Mouse (Mus musculus) stomach, embryonic 15.5 days (tissue): ENCODE results near the gene Mmachc. TPM values are rescaled to one million over a fixed set of nuclear protein-coding genes. Genes with fewer than 3 reads are reported as not detected.

Experiments
- ATAC-seq: fragments of 200-750 bp; cut with Nextera tagmentation; 2 replicates; pipeline ENCODE4 v1.8.0; 2017; ENCODE audit warnings: low read depth, moderate number of reproducible peaks, moderate TSS enrichment; ENCODE audit not compliant: insufficient read depth, low FRiP score
- H3K27ac ChIP-seq: fragments of 300-500 bp; sonication (generic); 2 replicates; pipeline ENCODE4 v1.5.1; 2015; ENCODE audit warnings: mild to moderate bottlenecking, inconsistent platforms
- H3K27me3 ChIP-seq: fragments of 300-500 bp; sonication (generic); replicated peaks from 2 replicates; pipeline ENCODE4 v1.6.1; 2015; ENCODE audit warnings: inconsistent platforms
- H3K36me3 ChIP-seq: fragments of 300-500 bp; sonication (generic); 2 replicates; pipeline ENCODE4 v1.6.1; 2015; ENCODE audit warnings: inconsistent platforms
- H3K4me1 ChIP-seq: fragments of 300-500 bp; sonication (generic); 2 replicates; pipeline ENCODE4 v1.6.1; 2015; ENCODE audit warnings: inconsistent platforms
- H3K4me2 ChIP-seq: fragments of 300-500 bp; sonication (generic); 2 replicates; pipeline ENCODE4 v1.6.1; 2015; ENCODE audit warnings: mild to moderate bottlenecking, inconsistent platforms
- H3K4me3 ChIP-seq: fragments of 300-500 bp; sonication (generic); replicated peaks from 2 replicates; pipeline ENCODE4 v1.5.1; 2015; ENCODE audit warnings: inconsistent platforms
- H3K9ac ChIP-seq: fragments of 300-500 bp; sonication (generic); 2 replicates; pipeline ENCODE4 v1.6.1; 2015; ENCODE audit warnings: inconsistent platforms
- H3K9me3 ChIP-seq: fragments of 300-500 bp; sonication (generic); 2 replicates; pipeline ENCODE4 v1.6.1; 2016; ENCODE audit warnings: inconsistent platforms
- WGBS: fragments of 180-500 bp; shearing (Covaris S2); methylation state at CpG from one replicate; pipeline ENCODE4 v1.1.7; 2015; 5-methylcytosine and 5-hydroxymethylcytosine counted together
- polyA plus RNA-seq: library from polyadenylated mRNA; unstranded; fragments of >200 nt; fragmentation: Nextera tagmentation; extraction: Ambion mirVana; gene quantifications from 2 replicates; pipeline ENCODE4 v1.2.1, GENCODE M21; 2015

Mmachc gene
- polyA plus RNA-seq, 1 experiment from 2014 or later, result 23.5 TPM

DNA sequence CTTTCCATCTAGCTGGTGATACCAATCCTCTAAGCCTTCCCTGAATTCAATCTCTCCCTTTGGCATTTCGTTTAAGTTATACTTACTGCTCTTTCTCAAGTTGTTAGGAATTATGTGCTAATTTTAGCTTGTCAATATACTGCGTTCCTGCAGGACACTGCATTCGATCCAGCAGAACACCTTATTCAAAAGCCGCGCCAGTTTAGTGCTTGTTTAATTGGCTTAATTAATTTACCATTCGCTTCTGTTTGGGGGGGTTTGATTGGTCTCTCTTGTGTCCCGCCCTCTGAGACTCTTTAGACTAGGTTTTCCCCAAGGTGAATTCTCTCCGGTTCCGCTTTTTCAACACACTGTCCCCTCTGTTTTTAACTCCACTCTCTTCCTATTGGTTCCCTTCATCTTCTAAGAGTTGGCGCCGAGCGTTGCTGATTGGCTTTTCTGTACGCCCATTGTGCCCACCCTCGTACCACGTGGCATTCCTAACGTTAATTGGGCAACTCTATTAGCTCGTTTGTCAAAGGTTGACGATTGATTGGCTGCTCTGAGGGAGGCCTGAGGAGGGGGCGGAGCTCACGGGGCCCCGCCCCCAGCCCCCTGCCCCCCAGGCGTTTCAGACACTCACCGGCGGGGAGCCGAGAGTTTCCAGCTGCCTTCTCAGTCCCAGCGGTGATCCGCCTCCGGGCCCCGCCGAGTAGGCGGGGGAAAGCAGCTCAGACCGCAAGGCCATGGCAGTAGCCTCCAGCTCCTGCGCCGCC lies 12.3 kb upstream of the Mmachc start, which contains the start of gene Tesk2:
Tesk2 (plus strand) TSS at position 606 of the 755 bp plus-strand sequence.
- Histone ChIP-seq H3K36me3 (no peaks in the 10 kb centered on the region), H3K4me1 (peaks cover 14% of the 10 kb centered on the region), H3K9ac (peak within 1 kb of the TSS; percentile 66), H3K4me2 (peak within 1 kb of the TSS; percentile 76), H3K27ac (peak within 1 kb of the TSS; percentile 81), H3K9me3 (no peaks in the 10 kb centered on the region), H3K27me3 (no peaks in the 10 kb centered on the region), H3K4me3 (peak within 1 kb of the TSS; percentile 68)
- ATAC-seq, result peak; percentile 97
- WGBS, result under 1% methylated on average over 34 of the region's 34 CpGs

DNA sequence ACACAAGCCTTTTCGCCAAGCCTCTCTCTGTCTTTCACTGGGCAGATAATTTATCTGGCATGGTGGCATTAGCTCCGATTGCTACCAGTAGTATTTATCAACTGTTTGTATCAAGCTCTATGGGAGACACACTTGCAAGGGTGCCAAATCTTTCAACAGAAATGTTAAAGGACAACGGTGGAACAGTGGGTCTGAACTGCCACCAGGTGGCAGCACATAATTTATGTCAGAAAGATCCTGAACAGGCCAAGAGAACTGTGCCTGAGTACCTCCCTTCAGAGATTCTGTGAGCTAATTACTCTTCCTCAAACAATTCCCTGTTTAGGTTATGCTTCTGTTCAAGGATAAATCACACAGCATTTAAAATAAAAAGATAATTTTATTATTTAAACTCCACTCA lies 11.2 kb upstream of the Mmachc start:
- Histone ChIP-seq H3K4me2 (no peak overlapping the region), H3K9ac (no peak overlapping the region), H3K4me1 (peaks cover 14% of the 10 kb centered on the region), H3K9me3 (no peaks in the 10 kb centered on the region), H3K36me3 (no peaks in the 10 kb centered on the region), H3K27ac (no peak overlapping the region), H3K4me3 (no peak overlapping the region), H3K27me3 (no peaks in the 10 kb centered on the region)
- WGBS, result 18% methylated on average over 3 of the region's 3 CpGs
- ATAC-seq, result no peak

DNA sequence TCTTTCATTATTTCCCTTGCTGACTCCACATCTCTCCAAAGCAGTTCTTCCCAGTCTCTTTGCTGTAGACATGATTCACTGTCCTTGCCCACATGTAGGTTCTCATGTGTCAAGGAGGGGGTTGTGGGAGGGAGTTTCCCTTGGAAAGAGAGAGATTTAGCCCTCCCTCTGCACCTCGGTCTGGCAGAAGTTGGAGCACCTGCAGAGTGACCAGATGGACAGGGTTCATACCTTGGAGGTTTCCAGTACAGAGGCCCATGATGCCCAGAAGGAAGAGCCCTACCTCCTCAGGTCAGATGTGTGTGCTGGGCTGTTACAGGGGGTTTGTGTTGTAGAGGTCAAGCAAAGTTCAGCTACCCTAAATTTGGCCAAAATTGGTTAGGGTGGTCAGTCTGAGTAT lies 4.3 kb upstream of the Mmachc start:
- Histone ChIP-seq H3K27me3 (no peaks in the 10 kb centered on the region), H3K4me2 (no peak overlapping the region), H3K36me3 (no peaks in the 10 kb centered on the region), H3K27ac (no peak overlapping the region), H3K9me3 (no peaks in the 10 kb centered on the region), H3K4me3 (no peak overlapping the region), H3K9ac (no peak overlapping the region), H3K4me1 (peaks cover 4% of the 10 kb centered on the region; the same call in 1 of the 2 replicates)
- 73% methylated on average over 1 of the region's 1 CpGs for whole genome bisulfite sequencing
- ATAC-seq, result no peak

DNA sequence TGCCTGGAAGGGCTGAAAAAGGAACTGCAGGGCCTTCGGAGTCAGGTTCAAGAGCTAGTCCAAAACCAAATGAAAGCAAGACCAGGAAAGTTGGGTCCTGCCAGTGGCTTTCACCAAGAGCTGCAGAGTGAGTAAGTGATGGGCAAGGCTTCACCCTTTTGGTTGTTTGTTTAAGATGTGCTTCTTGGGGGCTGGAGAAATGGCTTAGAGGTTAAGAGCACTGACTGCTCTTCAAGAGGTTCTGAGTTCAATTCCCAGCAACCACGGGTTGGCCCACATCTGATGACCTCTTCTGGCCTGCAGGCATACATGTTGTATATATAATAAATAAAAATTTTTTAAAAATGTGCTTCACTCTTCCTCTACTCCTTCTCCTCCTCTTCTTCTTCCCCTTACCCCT lies 1.9 kb upstream of the Mmachc start:
- Histone ChIP-seq H3K4me3 (no peak overlapping the region), H3K4me1 (peaks cover 4% of the 10 kb centered on the region; the same call in 1 of the 2 replicates), H3K36me3 (no peaks in the 10 kb centered on the region), H3K4me2 (no peak overlapping the region), H3K9ac (no peak overlapping the region), H3K27ac (no peak overlapping the region), H3K9me3 (no peaks in the 10 kb centered on the region), H3K27me3 (no peaks in the 10 kb centered on the region)
- 92% methylated on average over 2 of the region's 2 CpGs for WGBS
- no peak for ATAC-seq

DNA sequence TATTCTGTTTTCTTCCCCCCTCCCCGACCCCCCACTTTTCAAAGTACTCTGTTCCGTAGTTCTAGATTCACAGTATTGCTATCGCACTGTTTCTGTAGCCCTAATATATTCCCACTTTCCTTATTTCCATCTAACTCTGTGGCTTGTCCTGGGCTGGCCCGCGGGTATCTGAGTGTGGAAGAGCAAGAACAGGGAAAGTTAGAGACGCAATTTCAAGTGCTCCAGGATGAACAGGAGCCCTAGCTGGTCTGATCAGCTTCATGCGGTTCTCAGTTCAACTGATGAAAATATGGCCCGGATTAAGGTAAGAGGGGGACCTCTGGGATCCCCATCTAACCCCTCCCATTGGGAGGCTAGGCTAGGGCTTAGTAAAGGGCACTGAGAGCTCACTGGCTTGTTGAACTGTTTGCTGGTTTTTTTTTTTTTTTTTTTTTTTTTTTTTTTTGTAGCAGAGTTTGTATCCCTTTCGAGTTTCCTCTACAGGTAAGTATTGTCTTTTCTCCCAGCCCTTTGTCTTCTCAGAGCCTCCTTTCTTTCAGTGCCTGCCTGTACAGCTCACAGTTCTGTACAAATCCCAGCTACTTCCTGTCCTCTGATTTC lies 685 bp upstream of the Mmachc start:
- H3K27ac ChIP-seq, result no peak overlapping the region
- ATAC-seq, result no peak; the same call in 1 of the 2 replicates
- peak overlapping the region; percentile 67 for H3K4me2 ChIP-seq
- WGBS, result 4% methylated on average over 9 of the region's 9 CpGs
- H3K4me1 ChIP-seq, result peaks cover 4% of the 10 kb centered on the region; the same call in 1 of the 2 replicates
- no peaks in the 10 kb centered on the region for H3K27me3 ChIP-seq
- no peaks in the 10 kb centered on the region for H3K9me3 ChIP-seq
- peak overlapping the region; percentile 27 for H3K9ac ChIP-seq
- peak overlapping the region; percentile 71 for H3K4me3 ChIP-seq
- no peaks in the 10 kb centered on the region for H3K36me3 ChIP-seq

DNA sequence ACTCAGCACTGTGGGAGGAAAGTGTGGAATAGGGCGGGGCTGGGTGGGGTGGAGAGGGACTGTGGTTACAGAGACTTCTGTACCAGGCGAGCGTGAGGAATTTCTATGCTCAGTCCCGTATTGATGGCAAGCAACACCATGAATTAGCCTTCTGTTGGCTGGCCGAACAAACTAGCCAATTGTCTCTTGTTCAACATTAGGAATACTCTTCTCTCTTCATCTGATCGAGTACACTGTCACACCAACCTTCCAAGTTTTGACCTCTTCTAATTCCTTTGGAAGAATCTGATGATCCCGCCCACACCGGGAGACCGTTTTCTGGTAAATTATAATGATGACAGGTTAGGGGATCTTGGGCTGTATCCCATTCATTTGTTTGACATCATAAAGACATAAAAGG lies 540 bp downstream of the Mmachc start:
- Histone ChIP-seq H3K9me3 (no peaks in the 10 kb centered on the region), H3K4me1 (peaks cover 4% of the 10 kb centered on the region; the same call in 1 of the 2 replicates), H3K4me3 (peak overlapping the region; percentile 71), H3K36me3 (no peaks in the 10 kb centered on the region), H3K27me3 (no peaks in the 10 kb centered on the region), H3K27ac (no peak overlapping the region), H3K9ac (peak overlapping the region; percentile 39; the same call in 1 of the 2 replicates), H3K4me2 (peak overlapping the region; percentile 67)
- WGBS, result 14% methylated on average over 9 of the region's 9 CpGs
- no peak for ATAC-seq

DNA sequence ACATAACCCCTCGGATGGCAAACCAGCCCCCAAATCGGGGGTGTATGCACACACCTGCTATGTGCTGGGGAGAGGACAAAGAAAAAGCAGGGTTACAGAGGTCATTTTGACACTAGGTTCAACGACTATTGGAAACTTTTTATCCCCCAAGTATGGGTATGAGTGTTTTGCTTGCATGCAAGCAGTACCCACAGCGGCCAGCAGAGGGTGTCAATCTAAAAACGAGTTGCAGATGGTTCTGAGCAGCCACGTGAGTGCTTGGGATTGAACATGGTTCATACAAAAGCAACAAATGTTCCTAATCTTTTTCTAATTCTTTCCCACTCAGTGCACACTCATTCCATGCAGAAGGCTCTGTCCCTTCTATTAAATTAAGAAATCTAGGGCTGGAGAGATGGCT lies 4.4 kb downstream of the Mmachc start:
- Histone ChIP-seq H3K4me3 (no peak overlapping the region), H3K9me3 (no peaks in the 10 kb centered on the region), H3K9ac (no peak overlapping the region), H3K27me3 (no peaks in the 10 kb centered on the region), H3K4me2 (no peak overlapping the region), H3K27ac (no peak overlapping the region), H3K4me1 (no peaks in the 10 kb centered on the region), H3K36me3 (0 out of 2 replicates have a peak, but pooled peaks cover 7% of the 10 kb centered on the region)
- no peak for ATAC-seq
- 32% methylated on average over 6 of the region's 6 CpGs for WGBS

DNA sequence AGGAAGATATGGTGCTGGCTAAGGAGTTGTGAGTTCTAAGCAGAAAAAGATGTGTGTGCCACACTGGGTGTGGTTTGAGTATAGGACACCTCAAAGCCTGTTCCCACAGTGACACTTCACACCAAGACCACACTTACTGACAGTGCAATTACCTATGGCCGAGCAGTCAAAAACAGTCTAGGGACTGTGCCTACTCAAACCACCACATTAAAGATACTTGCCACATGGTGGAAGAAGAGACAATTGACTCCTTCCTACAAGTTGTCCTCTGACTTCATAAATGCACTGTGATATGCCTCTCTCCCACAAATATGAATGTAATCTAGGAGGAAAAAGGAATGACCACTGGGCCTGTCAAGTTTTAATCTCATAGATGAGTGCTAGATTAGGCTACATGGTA lies 7.2 kb downstream of the Mmachc start:
- 91% methylated on average over 1 of the region's 1 CpGs for WGBS
- no peak overlapping the region for H3K4me3 ChIP-seq
- no peak overlapping the region for H3K4me2 ChIP-seq
- no peak overlapping the region for H3K27ac ChIP-seq
- no peaks in the 10 kb centered on the region for H3K9me3 ChIP-seq
- peaks cover 19% of the 10 kb centered on the region for H3K36me3 ChIP-seq
- no peaks in the 10 kb centered on the region for H3K4me1 ChIP-seq
- H3K27me3 ChIP-seq, result no peaks in the 10 kb centered on the region
- no peak for ATAC-seq
- H3K9ac ChIP-seq, result no peak overlapping the region

DNA sequence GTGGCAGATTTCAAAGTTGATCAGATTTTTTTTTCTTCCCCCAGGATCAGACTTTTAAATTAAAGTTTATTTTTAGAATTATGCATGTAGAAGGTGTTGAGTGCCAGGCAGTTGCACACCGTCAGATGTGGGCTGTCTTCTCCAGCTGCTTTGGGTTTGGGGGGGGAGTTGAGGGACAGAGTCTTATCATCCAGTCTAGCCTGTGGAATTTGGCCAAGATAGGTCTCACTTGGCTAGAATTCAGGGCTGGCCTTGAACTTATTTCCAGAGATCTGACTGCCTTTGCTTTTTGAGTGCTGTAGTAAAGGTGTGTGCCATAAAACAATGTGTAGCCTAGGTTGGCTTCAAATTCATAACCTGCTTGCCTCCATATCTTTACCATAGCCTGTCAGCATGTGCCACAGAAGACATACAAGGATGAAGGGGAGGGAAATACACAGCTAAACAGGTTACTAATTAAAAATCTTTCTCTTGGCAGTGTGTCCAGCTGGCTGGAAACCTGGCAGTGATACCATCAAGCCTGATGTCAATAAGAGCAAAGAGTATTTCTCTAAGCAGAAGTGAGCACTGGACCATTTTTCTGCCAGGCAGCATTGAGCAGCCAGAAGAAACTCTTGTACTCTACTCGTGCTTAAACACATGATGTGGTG lies 9.4 kb downstream of the Mmachc start:
- H3K4me2 ChIP-seq, result no peak overlapping the region
- H3K9ac ChIP-seq, result no peak overlapping the region
- no peaks in the 10 kb centered on the region for H3K9me3 ChIP-seq
- H3K27ac ChIP-seq, result no peak overlapping the region
- no peak overlapping the region for H3K4me3 ChIP-seq
- H3K36me3 ChIP-seq, result peaks cover 35% of the 10 kb centered on the region
- H3K27me3 ChIP-seq, result no peaks in the 10 kb centered on the region
- ATAC-seq, result no peak
- H3K4me1 ChIP-seq, result no peaks in the 10 kb centered on the region
- WGBS, result 73% methylated on average over 2 of the region's 2 CpGs

DNA sequence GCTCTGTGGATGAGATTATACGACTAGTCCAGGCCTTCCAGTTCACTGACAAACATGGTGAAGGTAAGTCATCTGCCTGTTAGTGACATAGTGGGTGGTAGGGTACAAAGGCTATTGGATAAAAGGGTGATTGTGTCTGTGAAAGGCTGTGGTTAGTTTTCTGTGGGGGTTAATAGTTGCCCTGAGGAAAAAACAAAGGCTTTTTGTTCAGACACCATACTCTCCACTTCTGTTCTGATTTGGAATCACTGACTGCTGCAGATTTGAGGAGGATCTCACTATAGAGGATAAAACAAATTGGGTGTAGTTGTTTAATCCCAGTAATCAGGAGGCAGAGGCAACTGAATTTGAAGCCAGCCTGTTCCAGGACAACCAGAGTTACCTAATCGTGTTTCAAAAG lies 14.4 kb downstream of the Mmachc start:
- no peak overlapping the region for H3K4me3 ChIP-seq
- WGBS, result 78% methylated on average over 2 of the region's 2 CpGs
- H3K27ac ChIP-seq, result no peak overlapping the region
- peaks cover 3% of the 10 kb centered on the region; the same call in 1 of the 2 replicates for H3K4me1 ChIP-seq
- H3K9ac ChIP-seq, result no peak overlapping the region
- H3K36me3 ChIP-seq, result peaks cover 56% of the 10 kb centered on the region
- ATAC-seq, result no peak
- H3K4me2 ChIP-seq, result no peak overlapping the region
- no peaks in the 10 kb centered on the region for H3K9me3 ChIP-seq
- H3K27me3 ChIP-seq, result no peaks in the 10 kb centered on the region

DNA sequence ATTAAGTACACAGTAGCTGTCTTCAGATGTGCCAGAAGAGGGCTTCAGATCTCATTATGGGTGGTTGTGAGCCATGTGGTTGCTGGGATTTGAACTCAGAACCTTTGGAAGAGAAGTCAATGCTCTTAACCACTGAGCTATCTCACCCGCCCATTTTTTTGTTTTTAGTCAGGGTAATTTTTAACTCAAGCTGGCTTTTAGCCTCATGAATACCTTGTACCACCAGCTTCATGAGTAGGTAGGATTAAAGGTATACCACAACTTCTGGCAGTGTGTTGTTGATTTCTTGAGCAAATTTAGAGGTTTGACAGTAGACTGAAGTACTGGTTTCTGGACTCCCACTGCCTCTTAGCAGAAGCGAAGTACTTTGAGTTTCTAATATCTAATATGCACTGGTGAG lies 16.1 kb downstream of the Mmachc start:
- Histone ChIP-seq H3K9me3 (no peaks in the 10 kb centered on the region), H3K4me1 (peaks cover 4% of the 10 kb centered on the region), H3K9ac (no peak overlapping the region), H3K27me3 (no peaks in the 10 kb centered on the region), H3K4me2 (no peak overlapping the region), H3K27ac (no peak overlapping the region), H3K36me3 (peaks cover 55% of the 10 kb centered on the region), H3K4me3 (no peak overlapping the region)
- 86% methylated on average over 2 of the region's 2 CpGs for WGBS
- ATAC-seq, result no peak

DNA sequence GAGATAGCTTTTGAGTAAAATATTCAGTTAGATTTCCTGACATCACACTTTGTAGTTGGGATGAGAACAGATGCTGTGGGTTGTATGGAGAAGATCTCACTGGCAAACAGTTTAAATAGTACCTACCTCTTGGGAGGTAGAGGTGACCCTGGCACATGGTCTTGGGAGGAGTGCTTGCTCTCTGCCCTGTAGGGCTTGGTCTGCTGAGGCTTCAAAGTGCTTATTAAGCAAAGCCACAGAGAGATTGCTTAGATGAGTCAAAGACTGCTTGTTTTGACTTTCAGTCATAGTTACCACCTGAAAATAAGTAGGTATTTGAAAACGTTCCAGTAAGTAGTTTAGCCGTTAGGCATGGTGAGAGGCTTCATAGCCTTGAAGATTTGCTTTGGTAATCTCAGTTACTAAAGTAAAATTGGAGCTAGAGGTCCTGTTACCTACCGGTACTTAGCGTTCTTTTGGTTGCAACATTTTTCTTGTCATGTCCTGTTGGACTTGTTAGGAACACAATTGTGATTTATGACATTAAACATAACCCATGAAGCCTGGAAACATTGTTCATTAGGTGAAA lies 18.8 kb downstream of the Mmachc start:
- H3K27me3 ChIP-seq, result no peaks in the 10 kb centered on the region
- H3K9ac ChIP-seq, result no peak overlapping the region
- H3K27ac ChIP-seq, result no peak overlapping the region
- 79% methylated on average over 4 of the region's 4 CpGs for WGBS
- ATAC-seq, result no peak
- peaks cover 35% of the 10 kb centered on the region for H3K36me3 ChIP-seq
- no peak overlapping the region for H3K4me3 ChIP-seq
- H3K4me2 ChIP-seq, result no peak overlapping the region
- H3K4me1 ChIP-seq, result peaks cover 15% of the 10 kb centered on the region
- H3K9me3 ChIP-seq, result no peaks in the 10 kb centered on the region
